17 mouse cellular contexts compared by ENCODE assay signal in genomic region chr9:41099067-41099466, GRCm38 (mm10).
DNase-seq lines count a peak whose midpoint lies in the region; ATAC-seq and TF ChIP-seq lines count a peak whose summit lies in the region.
"Had no signal": no experiment of that assay in that cellular context is flagged by ENCODE, and none has a peak within 500 bp of the region (broad histone marks: within the 10 kb centered on the region; RNA-seq: fewer than 3 reads in every experiment).

No protein-coding gene starts in this region.

- H3K9me3 ChIP-seq in forebrain, embryonic 10.5 days, result no peaks in the 10 kb centered on the region
- no peaks in the 10 kb centered on the region for H3K9me3 ChIP-seq in forebrain, embryonic 14.5 days (replicated peaks; ENCODE audit: control insufficient read depth, low read length)
- H3K9me3 ChIP-seq in megakaryocyte, embryonic 14.5 days, result no peaks in the 10 kb centered on the region
- no peaks in the 10 kb centered on the region for H3K9me3 ChIP-seq in embryonic facial prominence, embryonic 15.5 days (replicated peaks)
- H3K9me3 ChIP-seq: forebrain, embryonic 13.5 days; heart, embryonic 13.5 days; liver, embryonic 15.5 days; midbrain, embryonic 13.5 days had no signal

- TF ChIP-seq POLR2A in myocyte (IDR thresholded peaks at IDR 0.05; ENCODE audit: insufficient read length, low read depth), result no peak

- 56% methylated on average over 5 of the region's 5 CpGs for WGBS in forebrain, embryonic 10.5 days
- WGBS in forebrain, embryonic 14.5 days, result 72% methylated on average over 5 of the region's 5 CpGs
- 36% methylated on average over 5 of the region's 5 CpGs for WGBS in embryonic facial prominence, embryonic 15.5 days

- no peaks in the 10 kb centered on the region for H3K79me2 ChIP-seq in myocyte (ENCODE audit: control insufficient read depth, insufficient read depth)

- H3ac ChIP-seq in myocyte (ENCODE audit: control insufficient read depth, insufficient read length), result no peak overlapping the region

- peaks cover 20% of the 10 kb centered on the region for H3K4me1 ChIP-seq in forebrain, embryonic 10.5 days
- no peaks in the 10 kb centered on the region for H3K4me1 ChIP-seq in forebrain, embryonic 14.5 days (ENCODE audit: control insufficient read depth, insufficient read depth, low read length)
- H3K4me1 ChIP-seq in megakaryocyte, embryonic 14.5 days, result peaks cover 94% of the 10 kb centered on the region
- H3K4me1 ChIP-seq in embryonic facial prominence, embryonic 15.5 days, result peaks cover 50% of the 10 kb centered on the region
- H3K4me1 ChIP-seq: forebrain, embryonic 13.5 days; liver, embryonic 15.5 days; midbrain, embryonic 13.5 days had no signal

- ATAC-seq in forebrain, embryonic 14.5 days, result no peak
- no peak for ATAC-seq in megakaryocyte, adult 5-6 weeks (ENCODE audit: poor library complexity, severe bottlenecking)
- ATAC-seq in embryonic facial prominence, embryonic 15.5 days (ENCODE audit: insufficient number of reproducible peaks, low FRiP score, low TSS enrichment, low read depth), result peak; percentile 69; the same call in 1 of the 2 replicates
- ATAC-seq: forebrain, embryonic 13.5 days; midbrain, embryonic 13.5 days had no signal

- DNase-seq in forebrain, embryonic 10.5 days (ENCODE audit: extremely low spot score, low spot score), result no peak
- no peak for DNase-seq in forebrain, embryonic 14.5 days (ENCODE audit: low spot score)
- DNase-seq in MN1 (ENCODE audit: low spot score), result no peak
- DNase-seq in cerebellum, postnatal 36 days, result no peak
- DNase-seq: adrenal gland, postnatal 10 days; cerebellum, adult 18-20 months; heart, postnatal 4 days; kidney, adult 9 months; right cerebral cortex, postnatal 25 days had no signal

- no peak overlapping the region for H3K4me2 ChIP-seq in forebrain, embryonic 14.5 days (ENCODE audit: low read length)
- H3K4me2 ChIP-seq in embryonic facial prominence, embryonic 15.5 days (replicated peaks), result 0 out of 2 replicates have a peak overlapping the region, but pooled peaks have one; percentile 6
- H3K4me2 ChIP-seq in myocyte (ENCODE audit: low read depth), result peak overlapping the region; percentile 27
- H3K4me2 ChIP-seq: forebrain, embryonic 13.5 days; heart, embryonic 13.5 days; liver, embryonic 15.5 days; midbrain, embryonic 13.5 days had no signal

- peak overlapping the region; percentile 20 for H3K27ac ChIP-seq in forebrain, embryonic 10.5 days
- no peak overlapping the region for H3K27ac ChIP-seq in forebrain, embryonic 14.5 days (ENCODE audit: low read depth, low read length)
- peak overlapping the region; percentile 82 for H3K27ac ChIP-seq in embryonic facial prominence, embryonic 15.5 days (replicated peaks)
- H3K27ac ChIP-seq: forebrain, embryonic 13.5 days; heart, embryonic 13.5 days; liver, embryonic 15.5 days; midbrain, embryonic 13.5 days had no signal

- H3K36me3 ChIP-seq in forebrain, embryonic 10.5 days (replicated peaks), result no peaks in the 10 kb centered on the region
- no peaks in the 10 kb centered on the region for H3K36me3 ChIP-seq in forebrain, embryonic 14.5 days (ENCODE audit: control insufficient read depth, insufficient read depth, low read length)
- H3K36me3 ChIP-seq in megakaryocyte, embryonic 14.5 days (replicated peaks; ENCODE audit: low read length), result peaks cover 94% of the 10 kb centered on the region
- no peaks in the 10 kb centered on the region for H3K36me3 ChIP-seq in embryonic facial prominence, embryonic 15.5 days
- H3K36me3 ChIP-seq in myocyte (ENCODE audit: control insufficient read depth, insufficient read depth), result no peaks in the 10 kb centered on the region
- H3K36me3 ChIP-seq: heart, embryonic 13.5 days; liver, embryonic 15.5 days; midbrain, embryonic 13.5 days had no signal

- H3K9ac ChIP-seq in forebrain, embryonic 14.5 days (ENCODE audit: low read length), result no peak overlapping the region
- no peak overlapping the region for H3K9ac ChIP-seq in embryonic facial prominence, embryonic 15.5 days
- H3K9ac ChIP-seq: forebrain, embryonic 13.5 days; heart, embryonic 13.5 days; liver, embryonic 15.5 days; midbrain, embryonic 13.5 days had no signal

- no peak overlapping the region for H3K4me3 ChIP-seq in forebrain, embryonic 10.5 days
- H3K4me3 ChIP-seq in forebrain, embryonic 14.5 days (ENCODE audit: low read depth, low read length), result no peak overlapping the region
- peak overlapping the region; percentile 69 for H3K4me3 ChIP-seq in megakaryocyte, embryonic 14.5 days (replicated peaks)
- H3K4me3 ChIP-seq in embryonic facial prominence, embryonic 15.5 days (replicated peaks), result no peak overlapping the region
- H3K4me3 ChIP-seq in myocyte, result no peak overlapping the region
- H3K4me3 ChIP-seq: forebrain, embryonic 13.5 days; heart, embryonic 13.5 days; liver, embryonic 15.5 days; midbrain, embryonic 13.5 days had no signal

- H3K27me3 ChIP-seq in forebrain, embryonic 10.5 days (ENCODE audit: poor library complexity, severe bottlenecking), result no peaks in the 10 kb centered on the region
- H3K27me3 ChIP-seq in forebrain, embryonic 14.5 days (replicated peaks; ENCODE audit: control insufficient read depth, insufficient read depth, low read length), result no peaks in the 10 kb centered on the region
- H3K27me3 ChIP-seq in megakaryocyte, embryonic 14.5 days (replicated peaks), result no peaks in the 10 kb centered on the region
- H3K27me3 ChIP-seq in embryonic facial prominence, embryonic 15.5 days, result no peaks in the 10 kb centered on the region
- H3K27me3 ChIP-seq in myocyte (ENCODE audit: control insufficient read depth, insufficient read depth, insufficient read length), result no peaks in the 10 kb centered on the region
- H3K27me3 ChIP-seq: forebrain, embryonic 13.5 days; heart, embryonic 13.5 days; liver, embryonic 15.5 days; midbrain, embryonic 13.5 days had no signal

TF ChIP-seq in myocyte, 11 proteins besides CTCF, POLR2A, EP300 and RAD21:
- TF ChIP-seq REST (IDR thresholded peaks at IDR 0.05; ENCODE audit: insufficient read depth, insufficient read length) (no peak), CEBPB (IDR thresholded peaks at IDR 0.05; ENCODE audit: insufficient read depth, poor library complexity, severe bottlenecking) (no peak), SRF (IDR thresholded peaks at IDR 0.05; ENCODE audit: control insufficient read depth, insufficient read length, low read depth) (no peak), E2F4 (IDR thresholded peaks at IDR 0.05; ENCODE audit: insufficient read depth) (no peak), TCF3 (IDR thresholded peaks at IDR 0.05; ENCODE audit: insufficient read length, low read depth) (no peak), TCF12 (IDR thresholded peaks at IDR 0.05; ENCODE audit: insufficient read depth, poor library complexity, severe bottlenecking) (no peak), POLR2AphosphoS2 (IDR thresholded peaks at IDR 0.05; ENCODE audit: insufficient read length, low read depth) (no peak), MAX (IDR thresholded peaks at IDR 0.05; ENCODE audit: low read depth) (no peak), MYOG (IDR thresholded peaks at IDR 0.05; ENCODE audit: control insufficient read depth in 1 of 3, insufficient read depth in 1 of 3, insufficient read length in 2 of 3, low read depth in 2 of 3) (no peak), MYOD1 (IDR thresholded peaks at IDR 0.05; ENCODE audit: control insufficient read depth in 1 of 3, insufficient read length in 2 of 3, low read depth in 2 of 3) (no peak)
